Mouse (Mus musculus): ENCODE data around the gene Cog8. TPM values are rescaled to one million over a fixed set of nuclear protein-coding genes. Genes with fewer than 3 reads are reported as not detected.

Gene Cog8
- total and polyA plus RNA-seq, 3 experiments: 27.0 to 27.2 TPM; not detected in 1

DNA sequence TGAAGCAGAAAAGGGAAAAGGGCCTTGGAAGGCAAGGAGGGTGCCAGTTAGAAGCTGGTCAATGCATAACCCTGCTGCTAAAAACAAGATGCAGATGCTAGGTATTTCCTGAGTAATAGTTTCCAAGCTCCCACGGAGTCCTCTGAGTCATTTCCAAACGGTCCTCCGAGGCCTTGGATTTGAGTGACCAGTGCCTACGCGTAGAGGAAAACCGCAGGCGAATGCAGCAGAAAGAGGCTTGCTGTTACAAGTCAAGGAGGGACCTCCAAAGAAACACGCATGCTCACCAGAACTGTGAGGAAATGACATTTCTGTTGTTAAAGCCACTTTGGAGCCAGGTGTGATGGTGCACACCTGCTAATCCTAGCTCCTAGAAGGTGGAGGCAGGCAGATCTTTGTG lies 33.0 kb downstream of the Cog8 start:
- DNase-seq (ENCODE audit: low read depth, low spot score): no peak
- Histone ChIP-seq H3K9me3 (replicated peaks; ENCODE audit: insufficient read depth, low read length) (no peaks in the 10 kb centered on the region), H3K27me3 (ENCODE audit: control insufficient read depth in 1 of 2, insufficient read depth in 2 of 2, low read length in 2 of 2) (no peaks in the 10 kb centered on the region; a peak in 1 of 4 replicates), H3K79me2 (ENCODE audit: control insufficient read depth, insufficient read depth, low read length, poor library complexity) (no peaks in the 10 kb centered on the region), H3K27ac (ENCODE audit: control insufficient read depth, low read depth, low read length) (no peak overlapping the region), H3K36me3 (ENCODE audit: control insufficient read depth in 1 of 2, insufficient read depth in 2 of 2, low read length in 2 of 2) (no peaks in the 10 kb centered on the region), H3K4me1 (ENCODE audit: control insufficient read depth in 1 of 2, insufficient read depth in 2 of 2, low read length in 2 of 2) (no peaks in the 10 kb centered on the region), H3K4me3 (ENCODE audit: control insufficient read depth in 1 of 2, insufficient read depth in 1 of 2, low read depth in 2 of 2, low read length in 2 of 2) (no peak overlapping the region), H3K9ac (ENCODE audit: control insufficient read depth, low read depth, low read length, poor library complexity, severe bottlenecking) (no peak overlapping the region)
- TF ChIP-seq E2F4 (IDR thresholded peaks at IDR 0.05; ENCODE audit: borderline replicate concordance, low read depth, low read length) (no peak), MAZ (IDR thresholded peaks at IDR 0.05; ENCODE audit: low read depth, low read length) (no peak), UBTF (IDR thresholded peaks at IDR 0.05; ENCODE audit: borderline replicate concordance, insufficient read depth, low read depth, low read length) (no peak)

DNA sequence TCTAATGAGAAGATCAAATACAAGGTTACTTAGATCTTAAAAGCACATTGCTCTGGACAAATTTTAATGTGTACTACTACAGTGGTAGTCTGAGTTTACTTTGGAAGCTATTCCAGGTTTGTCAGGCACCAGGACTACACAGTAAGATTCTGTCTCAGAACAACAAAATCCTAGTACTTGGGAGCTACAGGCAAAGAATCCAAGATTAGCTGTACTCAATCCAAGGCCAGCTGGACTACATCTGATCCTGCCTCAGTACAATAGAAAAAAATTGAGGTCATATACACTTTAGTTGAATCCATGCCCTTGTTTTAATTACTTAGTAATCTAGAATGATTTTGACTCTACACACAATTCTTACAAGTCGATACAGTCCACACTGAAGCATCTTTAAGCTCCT lies 41.6 kb downstream of the Cog8 start:
- TF ChIP-seq MAZ (IDR thresholded peaks at IDR 0.05; ENCODE audit: low read depth, low read length) (no peak), POLR2AphosphoS5 (IDR thresholded peaks at IDR 0.05; ENCODE audit: borderline replicate concordance, low read depth, low read length) (no peak)
- no peak overlapping the region for H3K27ac ChIP-seq (ENCODE audit: control insufficient read depth, low read depth, low read length)
- no peak for DNase-seq (ENCODE audit: low read depth, low spot score)
- H3K4me3 ChIP-seq (ENCODE audit: control insufficient read depth in 1 of 2, insufficient read depth in 1 of 2, low read depth in 2 of 2, low read length in 2 of 2): no peak overlapping the region
- no peaks in the 10 kb centered on the region for H3K9me3 ChIP-seq (replicated peaks; ENCODE audit: insufficient read depth, low read length)
- H3K36me3 ChIP-seq (ENCODE audit: control insufficient read depth in 1 of 2, insufficient read depth in 2 of 2, low read length in 2 of 2): no peaks in the 10 kb centered on the region
- H3K4me1 ChIP-seq (ENCODE audit: control insufficient read depth in 1 of 2, insufficient read depth in 2 of 2, low read length in 2 of 2): no peaks in the 10 kb centered on the region
- H3K9ac ChIP-seq (ENCODE audit: control insufficient read depth, low read depth, low read length, poor library complexity, severe bottlenecking): no peak overlapping the region
- no peaks in the 10 kb centered on the region for H3K79me2 ChIP-seq (ENCODE audit: control insufficient read depth, insufficient read depth, low read length, poor library complexity)
- no peaks in the 10 kb centered on the region for H3K27me3 ChIP-seq (ENCODE audit: control insufficient read depth in 1 of 2, insufficient read depth in 2 of 2, low read length in 2 of 2)

GRCm38 (mm10) chr8:107012666-107013065 lies 43.8 kb downstream of the Cog8 start:
- no peak for DNase-seq (ENCODE audit: low read depth, low spot score)
- no peaks in the 10 kb centered on the region for H3K4me1 ChIP-seq (ENCODE audit: control insufficient read depth in 1 of 2, insufficient read depth in 2 of 2, low read length in 2 of 2)
- no peak overlapping the region for H3K27ac ChIP-seq (ENCODE audit: control insufficient read depth, low read depth, low read length)
- no peaks in the 10 kb centered on the region for H3K27me3 ChIP-seq (ENCODE audit: control insufficient read depth in 1 of 2, insufficient read depth in 2 of 2, low read length in 2 of 2)
- H3K36me3 ChIP-seq (ENCODE audit: control insufficient read depth in 1 of 2, insufficient read depth in 2 of 2, low read length in 2 of 2): no peaks in the 10 kb centered on the region
- no peak overlapping the region for H3K9ac ChIP-seq (ENCODE audit: control insufficient read depth, low read depth, low read length, poor library complexity, severe bottlenecking)
- TF ChIP-seq ZNF384 (IDR thresholded peaks at IDR 0.05; ENCODE audit: low read depth, low read length) (no peak), TBP (IDR thresholded peaks at IDR 0.05; ENCODE audit: low read depth, low read length) (no peak), ETS1 (IDR thresholded peaks at IDR 0.05; ENCODE audit: low read depth, low read length) (no peak), MAZ (IDR thresholded peaks at IDR 0.05; ENCODE audit: low read depth, low read length) (no peak), MYB (IDR thresholded peaks at IDR 0.05; ENCODE audit: low read depth, low read length) (no peak), CTCF (IDR thresholded peaks at IDR 0.05 in 2 of 3, conservative IDR thresholded peaks at IDR 0.05 in 1 of 3; ENCODE audit: control insufficient read depth in 1 of 3, insufficient read depth in 1 of 3, low read depth in 2 of 3, low read length in 3 of 3, poor library complexity in 1 of 3, severe bottlenecking in 1 of 3) (no peak), MEF2A (IDR thresholded peaks at IDR 0.05; ENCODE audit: extremely low read depth, insufficient replicate concordance, low read depth, low read length, poor library complexity, severe bottlenecking) (no peak), GATA1 (IDR thresholded peaks at IDR 0.05; ENCODE audit: low read depth, low read length) (no peak), TAL1 (IDR thresholded peaks at IDR 0.05; ENCODE audit: low read length) (no peak), RCOR1 (IDR thresholded peaks at IDR 0.05; ENCODE audit: low read depth, low read length) (no peak), POLR2AphosphoS5 (IDR thresholded peaks at IDR 0.05; ENCODE audit: borderline replicate concordance, low read depth, low read length) (no peak), SIN3A (IDR thresholded peaks at IDR 0.05; ENCODE audit: low read length) (no peak), UBTF (IDR thresholded peaks at IDR 0.05; ENCODE audit: borderline replicate concordance, insufficient read depth, low read depth, low read length) (no peak), MAX (IDR thresholded peaks at IDR 0.05; ENCODE audit: low read length) (no peak), CHD2 (IDR thresholded peaks at IDR 0.05; ENCODE audit: low read length) (no peak)
- no peak overlapping the region for H3K4me3 ChIP-seq (ENCODE audit: control insufficient read depth in 1 of 2, insufficient read depth in 1 of 2, low read depth in 2 of 2, low read length in 2 of 2)
- no peaks in the 10 kb centered on the region for H3K9me3 ChIP-seq (replicated peaks; ENCODE audit: insufficient read depth, low read length)
- no peaks in the 10 kb centered on the region for H3K79me2 ChIP-seq (ENCODE audit: control insufficient read depth, insufficient read depth, low read length, poor library complexity)

All from MEL (cell line).